Mouse (Mus musculus) central nervous system, embryonic 14 days (tissue): Measurements from ENCODE around the gene 1700024G13Rik. TPM values are rescaled to one million over a fixed set of nuclear protein-coding genes. Genes with fewer than 3 reads are reported as not detected.

ENCODE experiments used
- polyA plus RNA-seq: library from polyadenylated mRNA; depleted of rRNA; stranded (reverse); fragments of >200 nt; gene quantifications from 2 replicates; pipeline ENCODE4 v1.2.3, GENCODE M21; 2012; rRNA removed

Gene 1700024G13Rik
- 0.44 and 0.55 TPM in 2 replicates for polyA plus RNA-seq

GRCm38 (mm10) chr14:32388196-32388595 is at the start of gene 1700024G13Rik:
1700024G13Rik (minus strand) TSS chr14:32388391.

Other genes with a start within 250 kb of the 1700024G13Rik start
- not detected in 2 replicates for gene Msmb, start 246.4 kb downstream of the 1700024G13Rik start, polyA plus RNA-seq
- 47.1 and 54.4 TPM in 2 replicates for gene Ncoa4, start 228.5 kb downstream of the 1700024G13Rik start, polyA plus RNA-seq
- gene Timm23, start 186.5 kb downstream of the 1700024G13Rik start, polyA plus RNA-seq: 159 and 162 TPM in 2 replicates
- 19.6 and 20.3 TPM in 2 replicates for gene Parg, start 186.4 kb downstream of the 1700024G13Rik start, polyA plus RNA-seq
- gene Ogdhl, start 66.4 kb downstream of the 1700024G13Rik start, polyA plus RNA-seq: 18.2 and 20.8 TPM in 2 replicates
- 2.4 and 3.4 TPM in 2 replicates for gene Slc18a3, start 76.5 kb upstream of the 1700024G13Rik start, polyA plus RNA-seq
- 0.81 and 1.4 TPM in 2 replicates for gene Chat, start 77.6 kb upstream of the 1700024G13Rik start, polyA plus RNA-seq
- gene Ercc6, start 125.1 kb upstream of the 1700024G13Rik start, polyA plus RNA-seq: 15.2 and 15.5 TPM in 2 replicates
- 5.5 and 7.8 TPM in 2 replicates for gene Prrxl1, start 211.0 kb upstream of the 1700024G13Rik start, polyA plus RNA-seq